Mouse (Mus musculus): ENCODE data around the gene Pxt1.
"Not testable (repeated sequence)": the region's sequence is repeated elsewhere in the genome, so short reads cannot be mapped to it uniquely, and the experiment has no call there.

Pxt1 gene

GRCm38 (mm10) chr17:28943740-28944139 is at the start of gene Pxt1:
Gene Pxt1, minus strand, starts transcription at chr17:28943840.
- no peak for DNase-seq (ENCODE audit: low read depth in 1 of 2, low spot score in 2 of 2)

GRCm38 (mm10) chr17:28993004-28993403 is 49.4 kb upstream of the Pxt1 start:
- DNase-seq (ENCODE audit: low read depth in 1 of 2, low spot score in 2 of 2): not testable (repeated sequence)

GRCm38 (mm10) chr17:28992105-28992504 is 48.5 kb upstream of the Pxt1 start:
- no peak for DNase-seq (ENCODE audit: low read depth in 1 of 2, low spot score in 2 of 2)

GRCm38 (mm10) chr17:28991286-28991685 is 47.6 kb upstream of the Pxt1 start:
- no peak for DNase-seq (ENCODE audit: low read depth in 1 of 2, low spot score in 2 of 2)

GRCm38 (mm10) chr17:28990060-28990459 is 46.4 kb upstream of the Pxt1 start:
- DNase-seq (ENCODE audit: low read depth in 1 of 2, low spot score in 2 of 2): no peak

- no peak for DNase-seq (ENCODE audit: low read depth in 1 of 2, low spot score in 2 of 2)
Measured at GRCm38 (mm10) chr17:28988996-28989395, 45.4 kb upstream of the Pxt1 start.

GRCm38 (mm10) chr17:28988291-28988690 is 44.7 kb upstream of the Pxt1 start:
- no peak for DNase-seq (ENCODE audit: low read depth in 1 of 2, low spot score in 2 of 2)

GRCm38 (mm10) chr17:28987713-28988112 is 44.1 kb upstream of the Pxt1 start:
- peak in 1 of 2 experiments; percentile 21 for DNase-seq (ENCODE audit: low read depth in 1 of 2, low spot score in 2 of 2)

- no peak for DNase-seq (ENCODE audit: low read depth in 1 of 2, low spot score in 2 of 2)
Measured at GRCm38 (mm10) chr17:28986833-28987232, 43.2 kb upstream of the Pxt1 start.

- no peak for DNase-seq (ENCODE audit: low read depth in 1 of 2, low spot score in 2 of 2)
Measured at GRCm38 (mm10) chr17:28984724-28985420, 41.2 kb upstream of the Pxt1 start.

GRCm38 (mm10) chr17:28982591-28982990 is 39.0 kb upstream of the Pxt1 start:
- DNase-seq (ENCODE audit: low read depth in 1 of 2, low spot score in 2 of 2): no peak

- no peak for DNase-seq (ENCODE audit: low read depth in 1 of 2, low spot score in 2 of 2)
Measured at GRCm38 (mm10) chr17:28981081-28981480, 37.4 kb upstream of the Pxt1 start.

- DNase-seq (ENCODE audit: low read depth in 1 of 2, low spot score in 2 of 2): no peak
Measured at GRCm38 (mm10) chr17:28979091-28979490, 35.5 kb upstream of the Pxt1 start.

- no peak for DNase-seq (ENCODE audit: low read depth in 1 of 2, low spot score in 2 of 2)
Measured at GRCm38 (mm10) chr17:28970122-28970521, 26.5 kb upstream of the Pxt1 start.

GRCm38 (mm10) chr17:28967021-28967610 is 23.5 kb upstream of the Pxt1 start:
- peak; percentile 42 to 46 for DNase-seq (ENCODE audit: low read depth in 1 of 2, low spot score in 2 of 2)

- DNase-seq (ENCODE audit: low read depth in 1 of 2, low spot score in 2 of 2): no peak
Measured at GRCm38 (mm10) chr17:28961596-28961995, 18.0 kb upstream of the Pxt1 start.

- no peak for DNase-seq (ENCODE audit: low read depth in 1 of 2, low spot score in 2 of 2)
Measured at GRCm38 (mm10) chr17:28960597-28960996, 17.0 kb upstream of the Pxt1 start.

GRCm38 (mm10) chr17:28954416-28954815 is 10.8 kb upstream of the Pxt1 start:
- no peak for DNase-seq (ENCODE audit: low read depth in 1 of 2, low spot score in 2 of 2)

GRCm38 (mm10) chr17:28953251-28953650 is 9.6 kb upstream of the Pxt1 start:
- no peak for DNase-seq (ENCODE audit: low read depth in 1 of 2, low spot score in 2 of 2)

GRCm38 (mm10) chr17:28951831-28952799 is 8.5 kb upstream of the Pxt1 start, which contains the start of gene Kctd20:
Gene Kctd20, plus strand, starts transcription at chr17:28951950.
- DNase-seq (ENCODE audit: low read depth in 1 of 2, low spot score in 2 of 2): peak; percentile 72 to 86

- no peak for DNase-seq (ENCODE audit: low read depth in 1 of 2, low spot score in 2 of 2)
Measured at GRCm38 (mm10) chr17:28950751-28951150, 7.1 kb upstream of the Pxt1 start.

- DNase-seq (ENCODE audit: low read depth in 1 of 2, low spot score in 2 of 2): no peak
Measured at GRCm38 (mm10) chr17:28948661-28949060, 5.0 kb upstream of the Pxt1 start.

Data from monocyte, adult 2 months (primary cell).